Mouse (Mus musculus) cortical plate, adult 2 months (tissue): ENCODE data around the gene Ebpl.

Source experiments
- CTCF ChIP-seq: fragments of 200-500 bp; IDR thresholded peaks from 2 replicates; pipeline ENCODE4 v1.5.1; 2011; ENCODE audit warnings: mild to moderate bottlenecking, control low read depth, low read length; ENCODE audit not compliant: insufficient read depth; ENCODE audit errors: extremely low read depth
- POLR2A ChIP-seq: fragments of 200-500 bp; IDR thresholded peaks from 2 replicates; pipeline ENCODE4 v1.6.1; 2011; ENCODE audit warnings: mild to moderate bottlenecking, low read length, control low read depth; ENCODE audit not compliant: insufficient read depth; ENCODE audit errors: extremely low read depth

- TF ChIP-seq POLR2A (no peak), CTCF (no peak)
Observed at GRCm38 (mm10) chr14:61390586-61390985, 30.3 kb upstream of the Ebpl start.
